Mouse (Mus musculus): ENCODE measurements around the gene Was. TPM values are rescaled to one million over a fixed set of nuclear protein-coding genes. Genes with fewer than 3 reads are reported as not detected.
A peak's percentile ranks its signal among the peaks of the same experiment; 100 is the strongest.
"Not testable (repeated sequence)": the region's sequence is repeated elsewhere in the genome, so short reads cannot be mapped to it uniquely, and the experiment has no call there.

The Was gene
- polyA plus RNA-seq, 1 experiment = 9.7 TPM

GRCm38 (mm10) chrX:8084771-8085259, 5.5 kb downstream of the Was start:
- H3K4me1 ChIP-seq (ENCODE audit: control insufficient read depth, insufficient read depth, low read length) = no peaks in the 10 kb centered on the region
- DNase-seq = no peak
- TF ChIP-seq CTCF (IDR thresholded peaks at IDR 0.05; ENCODE audit: insufficient read depth, low read length) = no peak
- 82% methylated on average over 6 of the region's 6 CpGs for WGBS
- H3K4me3 ChIP-seq (replicated peaks; ENCODE audit: extremely low read depth, low read depth, low read length) = no peak overlapping the region

GRCm38 (mm10) chrX:8075104-8075503, 15.2 kb downstream of the Was start:
- DNase-seq = no peak
- H3K4me3 ChIP-seq (replicated peaks; ENCODE audit: extremely low read depth, low read depth, low read length) = peak overlapping the region; percentile 63
- TF ChIP-seq POLR2A (IDR thresholded peaks at IDR 0.05; ENCODE audit: borderline replicate concordance, extremely low read depth, low read depth, low read length) = no peak
- TF ChIP-seq CTCF (IDR thresholded peaks at IDR 0.05; ENCODE audit: insufficient read depth, low read length) = no peak
- WGBS = 52% methylated on average over 3 of the region's 3 CpGs
- H3K4me1 ChIP-seq (ENCODE audit: control insufficient read depth, insufficient read depth, low read length) = no peaks in the 10 kb centered on the region

GRCm38 (mm10) chrX:8074430-8075014, 15.8 kb downstream of the Was start, which contains the start of gene Suv39h1:
Gene Suv39h1 (minus strand): TSS chrX:8074760.
- Histone ChIP-seq H3K4me3 (replicated peaks; ENCODE audit: extremely low read depth, low read depth, low read length) (peak within 1 kb of the TSS; percentile 72), H3K4me1 (ENCODE audit: control insufficient read depth, insufficient read depth, low read length) (no peaks in the 10 kb centered on the region)
- TF ChIP-seq POLR2A (IDR thresholded peaks at IDR 0.05; ENCODE audit: borderline replicate concordance, extremely low read depth, low read depth, low read length) (peak; percentile 23; the same call in 1 of the 2 replicates), CTCF (IDR thresholded peaks at IDR 0.05; ENCODE audit: insufficient read depth, low read length) (no peak)
- DNase-seq = peak; percentile 80
- 26% methylated on average over 46 of the region's 46 CpGs for WGBS

GRCm38 (mm10) chrX:8073881-8074429, 16.3 kb downstream of the Was start:
- WGBS = 24% methylated on average over 64 of the region's 64 CpGs
- no peak for TF ChIP-seq CTCF (IDR thresholded peaks at IDR 0.05; ENCODE audit: insufficient read depth, low read length)
- no peak for TF ChIP-seq POLR2A (IDR thresholded peaks at IDR 0.05; ENCODE audit: borderline replicate concordance, extremely low read depth, low read depth, low read length)
- Histone ChIP-seq H3K4me3 (replicated peaks; ENCODE audit: extremely low read depth, low read depth, low read length) (peak overlapping the region; percentile 72), H3K4me1 (ENCODE audit: control insufficient read depth, insufficient read depth, low read length) (no peaks in the 10 kb centered on the region)
- DNase-seq = peak; percentile 15

GRCm38 (mm10) chrX:8069166-8069565, 21.1 kb downstream of the Was start:
- Histone ChIP-seq H3K4me3 (replicated peaks; ENCODE audit: extremely low read depth, low read depth, low read length) (no peak overlapping the region), H3K4me1 (ENCODE audit: control insufficient read depth, insufficient read depth, low read length) (no peaks in the 10 kb centered on the region)
- WGBS = 95% methylated on average over 1 of the region's 1 CpGs
- TF ChIP-seq CTCF (IDR thresholded peaks at IDR 0.05; ENCODE audit: insufficient read depth, low read length) = no peak
- no peak for TF ChIP-seq POLR2A (IDR thresholded peaks at IDR 0.05; ENCODE audit: borderline replicate concordance, extremely low read depth, low read depth, low read length)
- DNase-seq = no peak

GRCm38 (mm10) chrX:8051044-8051781, 39.1 kb downstream of the Was start:
- 75% methylated on average over 8 of the region's 8 CpGs for WGBS
- DNase-seq; H3K4me1 ChIP-seq (ENCODE audit: control insufficient read depth, insufficient read depth, low read length); H3K4me3 ChIP-seq (replicated peaks; ENCODE audit: extremely low read depth, low read depth, low read length): not testable (repeated sequence)

- WGBS = 73% methylated on average over 1 of the region's 1 CpGs
- Histone ChIP-seq H3K4me1 (ENCODE audit: control insufficient read depth, insufficient read depth, low read length) (no peaks in the 10 kb centered on the region), H3K4me3 (replicated peaks; ENCODE audit: extremely low read depth, low read depth, low read length) (no peak overlapping the region)
- TF ChIP-seq CTCF (IDR thresholded peaks at IDR 0.05; ENCODE audit: insufficient read depth, low read length) = no peak
- no peak for TF ChIP-seq POLR2A (IDR thresholded peaks at IDR 0.05; ENCODE audit: borderline replicate concordance, extremely low read depth, low read depth, low read length)
- DNase-seq = no peak
These were observed 57.3 kb downstream of the Was start for GRCm38 (mm10) chrX:8033009-8033408.

Other genes starting within 250 kb of the Was start
- 31.0 and 43.3 TPM in 2 replicates for gene Otud5, start 249.1 kb downstream of the Was start, polyA plus RNA-seq (2012; rRNA removed)
- 12.2 and 13.6 TPM in 2 replicates for gene Pim2, start 212.2 kb downstream of the Was start, polyA plus RNA-seq (2012; rRNA removed)
- 73.7 and 74.0 TPM in 2 replicates for gene Slc35a2, start 206.5 kb downstream of the Was start, polyA plus RNA-seq (2012; rRNA removed)
- gene Pqbp1, start 191.2 kb downstream of the Was start, polyA plus RNA-seq (2012; rRNA removed) = 44.4 and 53.6 TPM in 2 replicates
- gene Timm17b, start 191.1 kb downstream of the Was start, polyA plus RNA-seq (2012; rRNA removed) = 31.6 and 34.7 TPM in 2 replicates
- not detected in 2 replicates for gene Gm10491, start 182.7 kb downstream of the Was start, polyA plus RNA-seq (2012; rRNA removed)
- gene Gm10490, start 181.0 kb downstream of the Was start, polyA plus RNA-seq (2012; rRNA removed) = not detected in 2 replicates
- 0.41 and 0.53 TPM in 2 replicates for gene Pcsk1n, start 170.7 kb downstream of the Was start, polyA plus RNA-seq (2012; rRNA removed)
- not detected in 2 replicates for gene Eras, start 161.9 kb downstream of the Was start, polyA plus RNA-seq (2012; rRNA removed)
- gene Hdac6, start 142.6 kb downstream of the Was start, polyA plus RNA-seq (2012; rRNA removed) = 16.0 and 22.8 TPM in 2 replicates
- 0.76 and 1.8 TPM in 2 replicates for gene Gata1, start 112.4 kb downstream of the Was start, polyA plus RNA-seq (2012; rRNA removed)
- gene Glod5, start 72.0 kb downstream of the Was start, polyA plus RNA-seq (2012; rRNA removed) = 0.19 TPM in 1 of 2 replicates, not detected in the other
- 9.0 and 10.6 TPM in 2 replicates for gene Suv39h1, start 15.7 kb downstream of the Was start, polyA plus RNA-seq (2012; rRNA removed)
- gene Wdr13, start 42.4 kb upstream of the Was start, polyA plus RNA-seq (2012; rRNA removed) = 137 and 139 TPM in 2 replicates
- 60.2 and 92.3 TPM in 2 replicates for gene Rbm3, start 55.4 kb upstream of the Was start, polyA plus RNA-seq (2012; rRNA removed)
- 16.6 and 21.0 TPM in 2 replicates for gene Tbc1d25, start 85.7 kb upstream of the Was start, polyA plus RNA-seq (2012; rRNA removed)
- 104 and 106 TPM in 2 replicates for gene Ebp, start 103.0 kb upstream of the Was start, polyA plus RNA-seq (2012; rRNA removed)
- 79.5 and 86.0 TPM in 2 replicates for gene Porcn, start 116.0 kb upstream of the Was start, polyA plus RNA-seq (2012; rRNA removed)
- gene Ftsj1, start 161.9 kb upstream of the Was start, polyA plus RNA-seq (2012; rRNA removed) = 26.3 and 33.1 TPM in 2 replicates
- 67.1 and 103 TPM in 2 replicates for gene Slc38a5, start 180.6 kb upstream of the Was start, polyA plus RNA-seq (2012; rRNA removed)
- gene Ssxb10, start 236.9 kb upstream of the Was start, polyA plus RNA-seq (2012; rRNA removed) = not detected in 2 replicates

All from lung, adult 2 months (tissue).